Mouse (Mus musculus): ENCODE results near the gene Trim80.
"Not testable (repeated sequence)": the region's sequence is repeated elsewhere in the genome, so short reads cannot be mapped to it uniquely, and the experiment has no call there.

Trim80 gene

DNA sequence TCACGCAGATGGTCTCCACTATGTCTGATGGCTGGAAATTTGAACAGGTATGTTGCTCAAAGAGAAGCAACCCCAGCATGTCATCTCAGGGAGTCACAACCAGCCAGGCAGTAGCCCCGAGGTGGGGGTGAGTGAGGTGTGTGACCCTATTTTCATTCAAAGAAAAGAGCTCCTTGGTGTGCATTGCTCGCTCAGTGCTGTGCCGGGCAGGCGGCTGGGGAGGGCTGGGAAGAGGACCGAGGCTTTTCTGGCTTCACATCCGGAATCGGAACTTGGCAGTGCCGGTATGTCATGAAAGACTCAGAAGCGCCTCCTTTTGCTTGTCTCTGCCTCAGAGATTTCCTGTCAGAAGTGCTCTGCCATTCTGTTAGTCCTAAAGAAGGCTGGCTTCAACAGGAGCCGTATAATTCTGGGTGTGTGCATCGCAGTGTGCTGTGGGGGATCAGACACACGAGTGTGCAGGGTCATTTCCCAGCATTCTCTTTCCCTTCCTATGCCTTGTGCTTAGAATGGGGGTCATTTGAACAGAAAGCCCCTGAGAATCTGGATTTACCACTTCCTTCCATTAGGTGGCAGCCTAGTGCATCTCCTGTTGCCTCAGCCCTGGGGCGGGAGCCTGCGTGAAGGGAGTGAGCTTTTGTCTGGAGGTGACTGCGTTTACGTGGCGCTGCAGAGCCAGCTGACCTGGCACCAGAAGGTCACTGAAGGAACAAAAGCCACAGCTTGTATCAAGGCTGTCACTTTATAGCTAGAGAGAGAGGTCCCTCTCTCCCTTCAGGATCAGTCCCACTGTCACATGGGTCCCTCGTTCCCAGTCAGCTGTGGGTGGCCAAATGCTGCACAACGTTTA is 12.6 kb upstream of the Trim80 start:
- peak; percentile 81 for DNase-seq (ENCODE audit: low read depth, low spot score)

DNA sequence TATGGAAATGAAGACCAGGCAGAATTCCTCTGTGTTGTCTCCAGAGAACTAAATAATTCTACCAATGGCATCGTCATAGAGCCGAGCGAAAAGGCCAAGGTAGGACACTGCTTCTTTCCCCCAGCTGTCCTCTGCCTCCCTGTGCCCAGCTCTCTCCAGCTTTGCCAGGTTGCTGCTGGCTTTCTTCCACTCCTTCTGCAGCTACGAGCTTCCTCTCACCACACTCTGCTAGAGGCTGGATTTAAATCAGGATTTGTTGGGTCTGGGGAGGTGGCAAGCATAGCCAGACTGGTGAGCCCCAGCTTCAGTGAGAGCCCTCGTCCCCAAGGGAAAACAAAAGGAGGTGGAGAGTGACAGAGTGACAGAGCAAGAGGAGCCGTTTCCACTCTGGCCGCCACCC is 11.0 kb upstream of the Trim80 start:
- DNase-seq (ENCODE audit: low read depth, low spot score), result no peak

DNA sequence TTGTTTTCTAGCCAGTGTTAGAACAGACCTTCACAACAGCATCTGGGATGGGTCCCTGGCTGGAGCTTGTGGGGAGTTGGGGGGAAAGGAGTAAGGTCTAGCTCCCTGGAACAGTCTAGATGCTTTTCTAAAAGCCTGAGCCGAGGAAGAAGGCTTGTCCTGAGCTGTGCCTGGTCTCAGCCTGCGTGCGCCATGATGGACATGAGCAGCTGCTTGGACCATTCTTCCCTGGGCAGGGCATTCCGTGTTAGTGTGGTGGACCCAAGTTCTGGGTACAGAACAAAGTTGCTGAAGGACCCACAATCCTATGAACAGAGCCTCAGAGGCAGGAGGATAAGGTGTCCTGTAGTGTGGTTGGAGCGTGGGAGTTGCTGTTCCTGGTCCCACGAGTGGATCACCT is 9.8 kb upstream of the Trim80 start:
- no peak for DNase-seq (ENCODE audit: low read depth, low spot score)

DNA sequence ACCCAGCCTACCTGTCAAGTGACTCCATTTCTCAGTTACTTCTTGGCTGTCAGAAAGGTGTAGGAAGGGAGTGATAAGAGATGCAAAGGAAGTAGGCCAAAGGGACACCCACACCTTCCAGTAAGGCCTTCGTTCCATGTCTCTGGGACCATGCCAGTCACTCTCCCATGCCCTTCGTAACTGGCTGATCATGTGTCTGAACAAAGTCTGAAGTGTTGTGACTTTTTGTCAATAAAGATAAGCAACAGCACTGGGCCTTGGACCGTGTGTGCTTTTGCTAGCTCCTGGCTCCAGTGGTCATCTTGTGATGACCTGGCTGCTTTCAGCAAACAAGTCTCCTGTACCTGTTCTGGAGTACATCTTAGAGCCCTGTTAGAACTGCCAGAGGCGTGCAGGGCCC is 7.5 kb upstream of the Trim80 start:
- no peak for DNase-seq (ENCODE audit: low read depth, low spot score)

DNA sequence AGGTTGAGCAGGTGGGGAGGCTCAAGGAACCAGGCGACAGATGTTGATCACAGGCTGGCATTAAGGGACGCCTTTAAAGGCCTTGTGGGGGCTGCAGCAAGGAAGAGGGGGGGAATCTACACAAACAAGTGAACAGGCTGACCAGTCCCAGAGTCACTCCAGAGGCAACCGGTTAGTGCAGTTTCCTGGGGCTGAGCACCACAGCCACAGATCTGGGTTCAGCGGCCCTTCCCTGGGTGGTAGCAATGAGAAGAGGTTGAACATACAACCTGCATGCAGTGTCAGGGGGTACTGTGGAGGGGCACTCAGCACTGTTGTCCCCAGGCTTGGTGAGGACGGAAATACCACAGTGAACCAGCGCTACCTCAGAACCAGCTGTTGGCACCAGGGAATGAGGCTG is 7.0 kb upstream of the Trim80 start:
- DNase-seq (ENCODE audit: low read depth, low spot score), result no peak

DNA sequence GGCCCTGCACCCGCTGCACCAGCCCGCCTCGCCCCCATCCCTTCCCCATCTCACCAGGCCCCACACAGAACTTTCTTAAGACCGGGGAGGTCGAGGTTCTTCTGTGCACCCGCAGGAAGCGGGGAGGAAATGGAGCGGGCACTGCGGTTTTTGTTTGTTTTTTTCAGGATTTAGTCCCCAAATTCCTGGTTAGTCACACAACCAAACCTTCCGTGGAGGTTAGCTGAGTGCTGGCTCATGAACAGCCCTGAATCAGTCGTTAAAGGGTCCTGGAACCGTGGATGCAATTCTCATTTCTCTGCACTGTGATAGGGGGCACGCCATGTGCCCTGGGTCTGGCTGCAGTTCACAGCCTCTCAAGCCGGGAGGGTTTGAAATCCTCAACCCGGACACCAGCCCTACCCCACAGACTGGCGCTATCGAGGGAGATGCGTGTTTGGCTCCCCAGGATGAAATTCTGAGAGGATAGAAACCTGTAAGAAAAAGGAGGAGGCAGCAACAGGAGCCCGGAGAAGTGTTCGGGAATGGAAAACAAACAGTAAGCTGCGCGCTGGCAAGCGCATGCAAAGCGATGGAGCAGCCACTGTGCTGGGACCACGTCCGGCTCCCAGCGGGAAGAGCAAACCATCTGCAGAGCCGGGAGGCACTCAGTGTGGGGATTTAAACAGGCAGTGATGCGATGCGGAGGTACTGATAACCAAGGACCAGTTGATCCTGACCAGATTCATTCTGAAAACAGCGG is 4.6 kb upstream of the Trim80 start:
- no peak for DNase-seq (ENCODE audit: low read depth, low spot score)

DNA sequence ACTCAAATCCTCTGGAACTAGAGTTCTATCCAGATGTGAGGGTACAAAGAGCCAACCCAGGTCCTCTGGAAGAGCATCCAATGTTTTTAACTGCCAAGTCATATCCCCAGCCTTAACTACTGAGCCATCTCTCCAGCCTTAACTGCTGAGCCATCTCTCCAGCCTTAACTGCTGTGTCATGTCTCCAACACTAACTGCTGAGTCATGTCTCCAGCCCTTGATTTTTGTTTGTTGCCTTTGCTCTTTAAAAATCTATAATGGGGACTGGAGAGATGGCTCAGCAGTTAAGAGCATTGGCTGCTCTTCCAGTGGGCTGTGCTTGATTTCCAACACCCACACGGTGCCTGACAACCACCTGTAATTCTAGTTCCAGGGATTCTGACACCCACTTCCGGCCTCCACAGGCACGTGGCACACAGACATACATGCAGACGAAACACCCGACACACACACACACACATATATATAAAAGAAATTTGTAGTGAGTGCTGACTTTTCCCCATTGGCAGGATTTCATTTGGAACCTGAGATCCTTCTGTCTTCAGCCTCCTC is 2.7 kb upstream of the Trim80 start:
- no peak for DNase-seq (ENCODE audit: low read depth, low spot score)

DNA sequence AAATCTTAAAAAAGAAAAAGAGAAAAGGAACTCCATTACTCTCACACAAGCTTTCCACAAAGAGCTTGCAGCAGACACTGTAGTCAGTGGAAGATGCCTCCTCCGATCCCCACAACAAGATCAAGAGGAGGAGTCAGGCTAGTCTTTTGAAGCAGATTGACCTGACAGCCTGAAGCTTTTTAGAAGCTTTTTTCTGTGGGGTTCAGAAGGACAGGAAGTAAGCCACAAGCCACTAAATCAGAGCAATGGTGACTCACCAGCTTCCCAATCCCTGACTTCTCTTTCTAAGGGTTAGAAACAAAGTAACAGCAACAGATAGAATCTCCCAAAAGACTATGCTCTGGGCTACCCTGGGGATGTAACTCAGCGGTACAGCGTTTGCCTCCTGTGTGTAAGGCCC is 1.0 kb upstream of the Trim80 start:
- no peak for DNase-seq (ENCODE audit: low read depth, low spot score)

DNA sequence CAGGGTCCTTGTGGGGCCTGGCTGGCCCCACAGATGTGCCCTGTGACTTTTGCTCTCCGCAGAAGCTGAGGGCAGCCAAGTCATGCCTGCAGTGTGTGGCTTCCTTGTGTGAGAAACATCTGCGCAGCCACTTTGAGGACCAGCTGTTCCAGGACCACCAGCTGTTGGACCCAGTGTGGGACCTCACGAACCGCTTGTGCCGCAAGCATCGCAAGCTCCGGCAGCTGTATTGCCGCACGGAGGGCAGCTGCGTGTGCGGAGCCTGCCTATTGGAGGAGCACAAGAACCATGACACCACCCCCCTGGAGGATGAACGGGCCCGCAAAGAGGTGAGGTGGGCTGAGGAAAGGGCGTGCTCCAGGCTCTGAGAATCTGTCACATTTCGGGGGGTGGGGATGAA is 1.1 kb downstream of the Trim80 start:
- no peak for DNase-seq (ENCODE audit: low read depth, low spot score)

DNA sequence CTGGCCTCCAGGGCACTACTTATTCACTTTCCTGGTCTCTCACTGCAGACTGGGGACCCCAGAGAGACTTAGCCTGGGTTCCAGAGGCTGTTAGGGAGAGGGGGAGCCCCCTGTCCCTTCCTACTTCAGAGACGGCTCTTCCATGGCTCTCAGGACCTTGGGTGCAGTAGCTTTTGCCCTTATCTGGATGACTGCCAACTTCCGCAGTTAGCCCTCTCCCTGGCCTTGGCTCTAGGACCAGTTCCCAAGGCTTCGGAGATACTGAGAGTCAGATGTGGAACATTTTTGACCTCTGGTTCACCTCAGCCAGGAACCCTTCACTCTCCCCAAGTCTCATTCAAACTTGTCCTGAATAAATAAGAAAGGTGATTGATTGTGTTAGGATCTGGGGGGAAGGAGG is 6.6 kb downstream of the Trim80 start:
- DNase-seq (ENCODE audit: low read depth, low spot score), result no peak

DNA sequence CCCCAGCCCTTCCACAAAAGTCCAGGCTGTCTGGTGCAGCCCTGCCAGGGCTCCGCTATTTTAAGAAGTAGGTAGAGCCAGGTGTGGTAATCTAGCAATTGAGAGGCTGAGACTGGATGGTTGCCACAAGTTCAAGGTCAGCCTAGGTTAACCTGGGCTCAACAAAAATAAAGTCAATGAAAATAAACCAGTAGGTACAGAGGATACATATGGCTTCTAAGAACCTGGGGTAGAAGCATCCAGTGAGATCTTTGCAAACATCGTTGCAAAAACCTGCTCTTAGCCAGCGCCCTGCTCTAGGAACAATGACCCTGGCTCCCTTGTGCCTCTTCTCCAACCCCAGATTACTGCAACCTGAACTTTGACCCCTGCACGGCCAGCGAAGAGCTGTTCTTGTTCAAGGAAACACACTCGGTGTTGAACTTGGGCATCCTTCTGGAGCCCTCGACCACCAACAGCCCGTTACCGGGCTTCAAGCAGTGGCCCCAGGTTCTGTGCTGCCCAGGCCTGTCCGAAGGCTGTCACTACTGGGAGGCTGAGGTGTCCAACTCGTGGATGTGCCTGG is 7.1 kb downstream of the Trim80 start:
- no peak for DNase-seq (ENCODE audit: low read depth, low spot score)

DNA sequence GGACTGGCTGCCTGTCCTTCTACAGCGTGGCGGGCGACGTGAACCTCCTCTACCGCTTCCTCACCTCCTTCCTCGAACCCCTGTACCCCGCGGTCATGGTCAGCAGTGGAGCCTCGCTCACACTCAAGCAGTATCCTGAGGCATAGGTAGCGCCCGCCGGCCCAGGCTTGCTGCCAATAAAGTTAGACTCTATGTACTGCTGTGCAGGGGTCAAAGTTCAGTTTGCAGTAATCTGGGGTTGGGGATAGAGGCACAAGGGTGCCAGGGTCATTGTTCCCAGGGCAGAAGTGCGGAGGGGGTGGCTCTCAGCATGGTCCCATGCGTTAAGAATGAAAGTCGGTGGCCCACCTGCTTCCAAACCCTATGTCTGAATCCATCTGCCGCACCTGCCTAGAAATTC is 7.7 kb downstream of the Trim80 start:
- DNase-seq (ENCODE audit: low read depth, low spot score), result no peak

DNA sequence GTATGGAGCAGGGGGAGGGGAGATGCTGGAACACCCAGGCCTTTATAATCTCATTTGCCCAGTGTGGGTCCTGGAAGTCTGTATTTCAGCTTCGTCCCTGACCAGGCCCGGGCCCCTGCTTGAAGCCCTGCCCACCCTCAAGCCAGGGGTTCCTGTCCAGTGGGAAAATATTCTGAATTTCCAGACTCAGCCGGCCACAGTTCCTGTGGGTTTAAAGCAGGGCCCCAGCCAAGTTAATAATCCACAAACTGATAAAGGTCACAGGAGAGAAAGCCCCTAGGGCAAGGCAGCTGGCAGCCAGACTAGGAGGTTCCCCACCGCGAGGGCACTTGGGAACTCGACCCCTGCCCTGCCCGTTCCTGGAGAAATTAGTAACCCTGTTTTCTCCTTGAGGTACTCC is 8.7 kb downstream of the Trim80 start:
- no peak for DNase-seq (ENCODE audit: low read depth, low spot score)

DNA sequence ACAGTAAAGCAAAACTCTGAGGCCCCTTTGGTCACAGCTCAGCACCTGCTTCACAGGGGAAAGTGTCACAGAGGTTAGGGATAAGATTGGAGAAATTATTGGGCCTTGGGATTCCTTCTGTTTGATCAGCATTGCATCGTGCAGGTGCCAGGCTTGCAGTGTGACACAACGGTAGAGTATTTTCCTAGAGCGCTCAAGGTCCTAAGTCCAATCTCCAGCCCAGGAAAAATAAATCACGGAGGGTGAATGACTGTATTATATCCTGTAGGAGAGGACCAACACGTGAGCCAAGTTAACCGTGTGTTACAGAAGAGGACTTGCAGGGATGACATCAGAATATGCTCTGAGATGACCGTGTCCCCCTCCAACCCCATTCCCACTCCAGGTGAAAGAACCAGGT is 9.8 kb downstream of the Trim80 start:
- DNase-seq (ENCODE audit: low read depth, low spot score), result no peak

DNA sequence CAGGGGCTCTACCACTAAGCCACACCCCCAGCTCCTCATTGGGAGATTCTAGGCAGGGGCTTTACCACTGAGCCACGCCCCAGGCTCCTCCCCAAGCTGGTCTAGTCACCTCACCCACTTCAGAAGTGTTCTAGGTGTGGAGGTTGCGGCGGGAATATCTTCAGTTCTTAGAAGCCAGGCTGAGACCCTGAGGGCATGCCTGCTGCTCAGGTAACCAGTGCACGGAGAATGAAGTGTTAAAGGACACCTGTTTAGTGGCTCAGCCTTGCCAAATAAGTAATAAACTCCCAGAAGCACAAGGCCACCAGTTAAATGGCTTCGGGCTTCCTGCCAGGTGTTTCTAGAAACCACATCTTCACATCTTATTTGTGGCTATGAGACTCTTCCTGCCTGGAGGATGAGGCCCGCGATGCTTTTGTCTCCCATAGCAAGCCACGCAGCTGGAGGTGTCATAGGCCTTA is 11.5 kb downstream of the Trim80 start:
- DNase-seq (ENCODE audit: low read depth, low spot score), result peak; percentile 91

DNA sequence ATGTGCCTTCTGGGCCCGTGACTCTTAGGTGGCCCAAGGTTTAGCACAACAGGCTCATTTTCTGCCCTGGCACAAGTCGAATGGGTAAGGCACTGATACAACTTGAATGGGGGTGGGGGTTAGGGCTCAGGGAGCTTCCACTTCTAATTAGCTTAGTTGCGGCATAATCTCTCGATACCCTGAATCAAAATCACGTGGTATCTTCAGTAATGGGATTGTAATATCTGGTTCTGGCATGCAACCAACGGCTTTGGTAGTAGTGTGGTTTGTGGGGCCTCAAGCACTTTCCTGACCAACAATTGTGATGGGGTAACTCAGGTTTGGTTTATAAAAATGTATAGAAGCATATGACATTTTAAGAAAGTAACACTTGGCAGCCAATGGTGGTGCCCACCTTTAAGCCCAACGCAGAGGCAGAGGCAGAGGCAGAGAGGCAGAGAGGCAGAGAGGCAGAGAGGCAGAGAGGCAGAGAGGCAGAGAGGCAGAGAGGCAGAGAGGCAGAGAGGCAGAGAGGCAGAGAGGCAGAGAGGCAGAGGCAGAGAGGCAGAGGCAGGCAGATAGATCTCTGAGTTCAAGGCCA is 12.0 kb downstream of the Trim80 start:
- no peak for DNase-seq (ENCODE audit: low read depth, low spot score)

DNA sequence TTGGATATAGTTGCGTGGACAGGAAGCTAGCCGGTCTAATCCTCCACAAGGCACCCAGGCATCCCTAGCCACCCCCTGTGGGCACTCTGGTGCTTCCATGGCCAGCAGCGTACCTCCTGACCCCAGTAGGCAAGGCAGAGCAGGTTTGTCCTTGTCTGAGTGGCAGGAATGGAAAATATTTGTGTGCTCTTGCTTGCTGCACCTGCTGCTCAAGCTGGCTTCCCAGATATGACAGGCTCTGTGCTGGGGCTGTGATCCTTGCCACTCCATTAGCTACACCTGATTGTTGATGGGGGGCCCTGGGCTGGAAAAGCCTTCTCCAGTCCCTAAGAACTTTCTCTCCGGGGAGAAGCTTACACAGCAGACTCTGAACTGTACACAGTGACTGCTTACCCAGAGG is 13.0 kb downstream of the Trim80 start:
- DNase-seq (ENCODE audit: low read depth, low spot score), result no peak

DNA sequence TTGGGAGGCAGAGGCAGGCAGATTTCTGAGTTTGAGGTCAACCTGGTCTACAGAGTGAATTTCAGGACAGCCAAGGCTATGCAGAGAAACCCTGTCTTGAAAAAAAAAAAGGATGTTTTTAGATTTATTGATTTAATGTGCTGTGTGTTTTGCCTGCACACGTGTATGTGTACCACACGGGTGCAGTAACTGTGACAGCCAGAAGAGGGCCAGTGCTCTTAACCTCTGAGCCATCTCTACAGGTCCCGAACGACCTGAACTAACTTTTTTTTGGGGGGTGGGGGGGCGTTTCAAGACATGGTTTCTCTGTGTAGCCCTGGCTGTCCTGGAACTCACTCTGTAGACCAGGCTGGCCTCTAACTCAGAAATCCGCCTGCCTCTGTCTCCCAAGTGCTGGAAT is 14.5 kb downstream of the Trim80 start:
- not testable (repeated sequence) for DNase-seq (ENCODE audit: low read depth, low spot score)

DNA sequence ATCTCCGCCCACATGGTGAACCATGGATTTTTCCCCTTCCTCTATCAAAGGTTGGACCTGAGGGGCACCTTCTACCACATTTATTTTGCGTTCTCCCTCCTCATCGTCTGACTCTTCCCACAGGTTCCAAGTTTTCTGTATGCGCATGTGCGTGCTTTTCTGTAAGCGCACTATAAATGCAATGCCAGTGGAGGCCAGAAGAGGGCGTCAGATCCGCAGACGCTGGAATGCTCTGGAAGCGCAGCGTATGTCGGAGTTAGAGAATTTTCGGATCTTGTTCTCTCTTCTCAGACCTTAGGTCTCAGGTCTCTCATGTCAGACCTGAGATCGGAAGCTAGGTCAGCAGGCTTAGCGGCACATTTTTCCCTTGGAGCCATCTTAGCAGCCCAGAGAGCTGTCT is 15.3 kb downstream of the Trim80 start:
- DNase-seq (ENCODE audit: low read depth, low spot score), result no peak

DNA sequence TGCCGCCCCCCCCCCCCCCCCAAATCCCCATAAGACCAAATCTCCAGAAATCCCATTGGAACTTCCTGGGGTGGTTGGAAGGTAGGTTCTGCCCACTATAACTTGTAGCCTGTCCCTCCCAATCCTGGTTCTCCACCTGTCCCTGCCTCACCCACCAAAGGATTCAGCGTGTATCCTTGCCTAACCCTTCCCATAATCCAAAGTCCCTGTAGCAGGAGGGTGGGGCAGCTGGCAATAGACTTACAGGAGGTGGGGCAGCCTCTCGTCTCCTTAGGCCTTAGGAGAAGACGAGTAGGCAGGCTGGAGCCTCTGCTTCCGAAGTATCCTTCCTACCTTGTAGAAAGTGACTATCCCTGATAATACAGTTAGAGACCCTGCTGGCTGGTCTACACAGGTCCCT is 15.8 kb downstream of the Trim80 start:
- DNase-seq (ENCODE audit: low read depth, low spot score), result no peak

DNA sequence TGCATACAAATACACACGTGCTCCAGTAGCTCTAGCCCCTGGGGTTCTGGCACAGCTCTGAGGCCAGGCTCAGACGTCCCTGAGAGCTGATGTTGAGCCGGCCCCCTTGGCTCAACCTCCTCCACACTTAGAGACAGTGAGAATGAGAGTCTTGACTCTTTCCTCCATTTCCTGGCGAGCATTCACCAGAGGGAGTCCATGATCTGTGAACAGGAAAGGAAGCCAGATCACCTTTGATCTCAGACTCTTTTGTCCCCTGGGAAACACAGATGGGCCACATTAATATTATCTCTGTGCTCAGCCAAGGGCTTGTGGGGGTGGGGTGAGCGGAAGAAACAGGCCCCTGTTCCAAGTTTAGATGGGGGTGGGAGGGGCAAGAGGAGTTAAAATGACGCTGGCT is 17.1 kb downstream of the Trim80 start:
- no peak for DNase-seq (ENCODE audit: low read depth, low spot score)

DNA sequence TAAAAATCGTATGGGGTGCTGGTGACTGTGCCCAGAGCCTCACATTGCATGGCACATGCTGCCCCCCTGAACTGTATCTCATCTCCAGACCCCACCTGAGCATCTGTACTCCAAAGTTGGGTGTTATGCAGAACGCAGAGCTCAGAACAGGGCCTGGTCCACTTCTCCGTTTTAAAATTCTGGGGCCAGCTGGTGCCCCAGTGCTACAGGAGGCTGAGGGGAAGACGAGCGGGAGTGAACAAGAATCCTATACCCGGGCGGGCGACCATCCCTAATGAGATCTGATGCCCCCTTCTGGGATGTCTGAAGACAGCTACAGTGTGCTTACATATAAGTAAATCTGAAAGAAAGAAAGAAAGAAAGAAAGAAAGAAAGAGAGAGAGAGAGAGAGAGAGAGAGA is 20.6 kb downstream of the Trim80 start:
- no peak for DNase-seq (ENCODE audit: low read depth, low spot score)

All from CD4-positive helper T cell, adult 2 months (primary cell).